In the genomic region with DNA sequence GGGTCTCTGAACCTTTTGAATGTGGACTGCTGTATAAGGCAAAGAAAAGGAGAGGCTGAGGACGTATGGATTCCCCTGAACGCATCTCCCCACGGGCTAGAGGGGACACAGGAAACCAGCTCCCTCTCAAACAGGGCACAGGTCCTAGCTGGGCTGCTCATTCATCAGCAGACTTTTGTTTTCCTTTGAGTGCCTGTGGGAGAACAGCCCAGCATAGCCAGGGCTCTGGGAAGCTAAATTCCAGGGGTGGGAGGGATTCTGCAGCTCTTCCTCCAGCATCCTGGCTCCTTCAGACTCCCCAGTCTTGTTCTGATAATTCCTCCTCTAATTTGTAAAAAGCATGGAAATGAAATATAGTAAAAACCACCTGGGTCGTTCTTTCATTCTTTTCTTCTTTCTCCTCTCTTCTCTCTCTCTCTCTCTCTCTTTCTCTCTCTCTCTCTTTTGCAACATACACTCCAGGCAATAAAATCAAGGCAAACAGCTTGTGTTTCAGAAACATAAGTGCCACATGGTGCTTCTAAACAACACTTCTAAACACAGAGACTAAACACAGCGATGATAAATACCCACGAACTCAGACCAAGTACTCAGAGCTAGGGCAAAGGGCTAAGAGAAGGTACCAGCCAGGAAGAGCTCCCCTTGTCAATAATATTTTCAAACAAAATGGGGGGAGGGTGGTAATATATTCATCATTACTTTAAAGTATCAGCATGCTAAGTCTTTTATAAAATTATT, we compare ENCODE assay signal across 9 mouse cellular contexts.
DNase-seq lines count a peak whose midpoint lies in the region; ATAC-seq and TF ChIP-seq lines count a peak whose summit lies in the region.
"Had no signal": no experiment of that assay in that cellular context is flagged by ENCODE, and none has a peak within 500 bp of the region (broad histone marks: within the 10 kb centered on the region; RNA-seq: fewer than 3 reads in every experiment).

No protein-coding gene starts in this region.

- TF ChIP-seq CTCF in intestine, postnatal 0 days (IDR thresholded peaks at IDR 0.05; ENCODE audit: low read depth): no peak
- no peak for TF ChIP-seq CTCF in hindbrain, postnatal 0 days (IDR thresholded peaks at IDR 0.05; ENCODE audit: low read depth)

- no peak overlapping the region; the same call in 1 of the 2 replicates for H3K4me2 ChIP-seq in intestine, embryonic 14.5 days (ENCODE audit: low read length)
- no peak overlapping the region for H3K4me2 ChIP-seq in intestine, postnatal 0 days (replicated peaks; ENCODE audit: low read depth)
- peak overlapping the region; percentile 29 for H3K4me2 ChIP-seq in forebrain, embryonic 12.5 days
- no peak overlapping the region for H3K4me2 ChIP-seq in hindbrain, postnatal 0 days (ENCODE audit: low read depth, low read length)
- no peak overlapping the region; the same call in 1 of the 2 replicates for H3K4me2 ChIP-seq in midbrain, embryonic 12.5 days (replicated peaks)

- no peak overlapping the region for H3K27ac ChIP-seq in intestine, embryonic 14.5 days (ENCODE audit: low read depth)
- H3K27ac ChIP-seq in intestine, postnatal 0 days (ENCODE audit: low read depth, low read length): no peak overlapping the region
- peak overlapping the region; percentile 66 for H3K27ac ChIP-seq in forebrain, embryonic 12.5 days
- H3K27ac ChIP-seq in hindbrain, postnatal 0 days: no peak overlapping the region
- H3K27ac ChIP-seq in midbrain, embryonic 12.5 days (replicated peaks): peak overlapping the region; percentile 25; the same call in 1 of the 2 replicates

- no peaks in the 10 kb centered on the region for H3K36me3 ChIP-seq in intestine, embryonic 14.5 days (ENCODE audit: control insufficient read depth, insufficient read depth, low read length)
- no peaks in the 10 kb centered on the region for H3K36me3 ChIP-seq in intestine, postnatal 0 days (ENCODE audit: control insufficient read depth, insufficient read depth)
- no peaks in the 10 kb centered on the region for H3K36me3 ChIP-seq in forebrain, embryonic 12.5 days (replicated peaks)
- no peaks in the 10 kb centered on the region for H3K36me3 ChIP-seq in hindbrain, postnatal 0 days (ENCODE audit: insufficient read depth, low read length)
- H3K36me3 ChIP-seq in midbrain, embryonic 12.5 days: no peaks in the 10 kb centered on the region

- no peaks in the 10 kb centered on the region for H3K9me3 ChIP-seq in intestine, embryonic 14.5 days (ENCODE audit: control insufficient read depth, low read length)
- H3K9me3 ChIP-seq in intestine, postnatal 0 days (ENCODE audit: control insufficient read depth): no peaks in the 10 kb centered on the region
- H3K9me3 ChIP-seq in forebrain, embryonic 12.5 days: no peaks in the 10 kb centered on the region
- H3K9me3 ChIP-seq in hindbrain, postnatal 0 days (ENCODE audit: low read length): no peaks in the 10 kb centered on the region
- H3K9me3 ChIP-seq in midbrain, embryonic 12.5 days: no peaks in the 10 kb centered on the region

- ATAC-seq in intestine, embryonic 14.5 days (replicated peaks; ENCODE audit: low FRiP score, low TSS enrichment, low read depth): peak; percentile 55; the same call in 1 of the 2 replicates
- no peak for ATAC-seq in intestine, postnatal 0 days
- peak; percentile 88 for ATAC-seq in forebrain, embryonic 12.5 days (ENCODE audit: low FRiP score)
- 0 out of 2 replicates have a peak, but pooled peaks have one; percentile 49 for ATAC-seq in hindbrain, postnatal 0 days
- peak; percentile 83 for ATAC-seq in midbrain, embryonic 12.5 days (ENCODE audit: low FRiP score, low read depth)
- no peak for ATAC-seq in inflammation-experienced regulatory T-cells, adult 6 months
- ATAC-seq in cerebellum, adult (ENCODE audit: insufficient number of reproducible peaks, low FRiP score, low TSS enrichment): no peak

- H3K27me3 ChIP-seq in intestine, embryonic 14.5 days (replicated peaks; ENCODE audit: control insufficient read depth, insufficient read depth, low read length): no peaks in the 10 kb centered on the region
- H3K27me3 ChIP-seq in intestine, postnatal 0 days (replicated peaks; ENCODE audit: control insufficient read depth, insufficient read depth, low read length): no peaks in the 10 kb centered on the region
- peaks cover 6% of the 10 kb centered on the region; the same call in 1 of the 2 replicates for H3K27me3 ChIP-seq in forebrain, embryonic 12.5 days
- H3K27me3 ChIP-seq in hindbrain, postnatal 0 days (ENCODE audit: insufficient read depth, low read length): no peaks in the 10 kb centered on the region
- 0 out of 2 replicates have a peak, but pooled peaks cover 5% of the 10 kb centered on the region for H3K27me3 ChIP-seq in midbrain, embryonic 12.5 days

- 10% methylated on average over 6 of the region's 6 CpGs for WGBS in intestine, embryonic 14.5 days
- 41% methylated on average over 6 of the region's 6 CpGs for WGBS in intestine, postnatal 0 days
- WGBS in forebrain, embryonic 12.5 days: 13% methylated on average over 6 of the region's 6 CpGs
- 14% methylated on average over 6 of the region's 6 CpGs for WGBS in hindbrain, postnatal 0 days
- WGBS in midbrain, embryonic 12.5 days: 20% methylated on average over 6 of the region's 6 CpGs

- H3K4me1 ChIP-seq in intestine, embryonic 14.5 days (replicated peaks; ENCODE audit: control insufficient read depth, insufficient read depth, low read length): peaks cover 37% of the 10 kb centered on the region
- H3K4me1 ChIP-seq in intestine, postnatal 0 days (replicated peaks; ENCODE audit: control insufficient read depth, insufficient read depth, low read length): 0 out of 2 replicates have a peak, but pooled peaks cover 2% of the 10 kb centered on the region
- peaks cover 40% of the 10 kb centered on the region for H3K4me1 ChIP-seq in forebrain, embryonic 12.5 days
- no peaks in the 10 kb centered on the region for H3K4me1 ChIP-seq in hindbrain, postnatal 0 days (ENCODE audit: insufficient read depth, low read length)
- peaks cover 37% of the 10 kb centered on the region for H3K4me1 ChIP-seq in midbrain, embryonic 12.5 days

- H3K4me3 ChIP-seq in intestine, embryonic 14.5 days (ENCODE audit: low read depth, low read length): no peak overlapping the region
- H3K4me3 ChIP-seq in intestine, postnatal 0 days (ENCODE audit: low read depth, low read length): no peak overlapping the region
- no peak overlapping the region for H3K4me3 ChIP-seq in forebrain, embryonic 12.5 days (replicated peaks)
- H3K4me3 ChIP-seq in hindbrain, postnatal 0 days (ENCODE audit: low read length): no peak overlapping the region
- no peak overlapping the region for H3K4me3 ChIP-seq in midbrain, embryonic 12.5 days
- H3K4me3 ChIP-seq: erythroblast, embryonic 14.5 days had no signal

- DNase-seq in intestine, embryonic 14.5 days (ENCODE audit: low spot score): no peak
- DNase-seq in hindbrain, postnatal 0 days (ENCODE audit: low spot score): peak; percentile 31
- DNase-seq in frontal cortex, postnatal 14 days (ENCODE audit: low spot score in 2 of 2): no peak

- no peak overlapping the region for H3K9ac ChIP-seq in intestine, embryonic 14.5 days (ENCODE audit: low read length)
- H3K9ac ChIP-seq in intestine, postnatal 0 days (ENCODE audit: low read depth, low read length): no peak overlapping the region
- H3K9ac ChIP-seq in forebrain, embryonic 12.5 days: no peak overlapping the region
- H3K9ac ChIP-seq in hindbrain, postnatal 0 days (replicated peaks; ENCODE audit: low read length): no peak overlapping the region
- 0 out of 2 replicates have a peak overlapping the region, but pooled peaks have one; percentile 12 for H3K9ac ChIP-seq in midbrain, embryonic 12.5 days (replicated peaks)

Comparison
In these comparisons a context has a peak if more than half of its experiments do, and no peak if none do; other contexts are left out.
1. ATAC-seq: peak in intestine, embryonic 14.5 days (single experiment), forebrain, embryonic 12.5 days (single experiment), hindbrain, postnatal 0 days (single experiment) and midbrain, embryonic 12.5 days (single experiment); none in intestine, postnatal 0 days (single experiment), inflammation-experienced regulatory T-cells, adult 6 months (single experiment) and cerebellum, adult (single experiment).
2. H3K27ac ChIP-seq: peak in forebrain, embryonic 12.5 days (single experiment) and midbrain, embryonic 12.5 days (single experiment); none in intestine, embryonic 14.5 days (single experiment), intestine, postnatal 0 days (single experiment) and hindbrain, postnatal 0 days (single experiment).